Mouse (Mus musculus) olfactory bulb, adult 2 months (tissue): ENCODE measurements around the gene Btbd9.

Source experiments
- CTCF ChIP-seq: fragments of 200-500 bp; IDR thresholded peaks from 2 replicates; pipeline ENCODE4 v1.5.1; 2012; ENCODE audit warnings: low read depth, mild to moderate bottlenecking, low read length, moderate library complexity; ENCODE audit not compliant: insufficient read depth
- POLR2A ChIP-seq: fragments of 200-500 bp; IDR thresholded peaks from 2 replicates; pipeline ENCODE4 v1.6.1; 2012; ENCODE audit warnings: mild to moderate bottlenecking, low read depth, low read length, moderate library complexity; ENCODE audit not compliant: insufficient read depth

GRCm38 (mm10) chr17:30568473-30568872, 7.8 kb downstream of the Btbd9 start:
- TF ChIP-seq CTCF (no peak), POLR2A (no peak)
